Comparison of ENCODE assay signal across 11 mouse cellular contexts in genomic region chr3:95987386-95988110, GRCm38 (mm10). TPM values are rescaled to one million over a fixed set of nuclear protein-coding genes. Genes with fewer than 3 reads are reported as not detected.
DNase-seq lines count a peak whose midpoint lies in the region; ATAC-seq and TF ChIP-seq lines count a peak whose summit lies in the region.
"Had no signal": no experiment of that assay in that cellular context is flagged by ENCODE, and none has a peak within 500 bp of the region (broad histone marks: within the 10 kb centered on the region; RNA-seq: fewer than 3 reads in every experiment).

No protein-coding gene starts in this region.

- peak overlapping the region; percentile 69 for H3K27ac ChIP-seq in small intestine, adult 2 months (ENCODE audit: insufficient read depth, low read depth, low read length)

- H3K4me3 ChIP-seq in small intestine, adult 2 months (ENCODE audit: low read depth, low read length) = no peak overlapping the region
- H3K4me3 ChIP-seq: erythroblast, embryonic 14.5 days; intestine, embryonic 15.5 days; lung, embryonic 15.5 days had no signal

- H3K36me3 ChIP-seq in small intestine, adult 2 months (ENCODE audit: control insufficient read depth, insufficient read depth, low read length) = peaks cover 16% of the 10 kb centered on the region

- 68% methylated on average over 6 of the region's 6 CpGs for WGBS in small intestine, adult 2 months

- no peak for TF ChIP-seq POLR2A in small intestine, adult 2 months (IDR thresholded peaks at IDR 0.05; ENCODE audit: low read depth, low read length)

- DNase-seq in layer of hippocampus, adult 9-11 months = peak; percentile 87
- no peak for DNase-seq in layer of hippocampus, adult 8-10 months (ENCODE audit: low spot score in 2 of 2)
- DNase-seq in induced T-regulatory cell, adult 2 months (ENCODE audit: low read depth) = peak; percentile 44
- no peak for DNase-seq in kidney, adult 8-10 months

- peaks cover 12% of the 10 kb centered on the region; the same call in 1 of the 2 replicates for H3K4me1 ChIP-seq in small intestine, adult 2 months (ENCODE audit: control insufficient read depth, insufficient read depth, insufficient read length, low read length)

- no peaks in the 10 kb centered on the region for H3K27me3 ChIP-seq in small intestine, adult 2 months (ENCODE audit: control insufficient read depth, insufficient read depth, low read length)
- H3K27me3 ChIP-seq: intestine, embryonic 15.5 days; lung, embryonic 15.5 days had no signal

- TF ChIP-seq CTCF in small intestine, adult 2 months (IDR thresholded peaks at IDR 0.05; ENCODE audit: extremely low read depth, insufficient read length, insufficient replicate concordance, low read depth, low read length) = no peak

- ATAC-seq in common myeloid progenitor, adult 5-6 weeks (replicated peaks; ENCODE audit: low read depth, poor library complexity, severe bottlenecking) = peak; percentile 79
- no peak; the same call in 1 of the 2 replicates for ATAC-seq in erythroblast, adult 5-6 weeks (replicated peaks; ENCODE audit: low FRiP score, poor library complexity, severe bottlenecking)
- ATAC-seq in frontal cortex, adult (ENCODE audit: low TSS enrichment) = no peak
- ATAC-seq: intestine, embryonic 15.5 days had no signal

RNA-seq across cellular contexts. Expression of gene Plekho1, which starts 8.3 kb away (rescaled TPM):
- 10 to 100 TPM; 42.0 to 70.1 (median 52.4) TPM for total RNA-seq in layer of hippocampus, adult 8-10 months (2022)
- 28.9 and 33.8 TPM in 2 replicates for total RNA-seq in common myeloid progenitor, adult 5-6 weeks (2017)
- polyA plus RNA-seq in small intestine, adult 2 months (2012; rRNA removed) = 10.8 and 31.3 TPM in 2 replicates
- 6.7 and 10.8 TPM in 2 replicates for total RNA-seq in erythroblast, adult 5-6 weeks (2015; ENCODE audit: low replicate concordance)
- 8.2 and 10.1 TPM in 2 replicates for total RNA-seq in erythroblast, adult 5-6 weeks (2017; ENCODE audit: low replicate concordance)

RNA-seq across cellular contexts. Expression of gene Anp32e, which starts 58.5 kb away (rescaled TPM):
- total RNA-seq in layer of hippocampus, adult 8-10 months (2022) = 10 to 100 TPM; 68.6 to 95.5 (median 95.0) TPM
- 560 and 574 TPM in 2 replicates for total RNA-seq in common myeloid progenitor, adult 5-6 weeks (2017)
- polyA plus RNA-seq in small intestine, adult 2 months (2012; rRNA removed) = 4.7 and 8.7 TPM in 2 replicates
- total RNA-seq in erythroblast, adult 5-6 weeks (2015; ENCODE audit: low replicate concordance) = 37.6 and 46.3 TPM in 2 replicates
- total RNA-seq in erythroblast, adult 5-6 weeks (2017; ENCODE audit: low replicate concordance) = 212 and 278 TPM in 2 replicates

Comparison
In these comparisons a context has a peak if more than half of its experiments do, and no peak if none do; other contexts are left out.
1. DNase-seq: peak in layer of hippocampus, adult 9-11 months (single experiment) and induced T-regulatory cell, adult 2 months (single experiment); none in layer of hippocampus, adult 8-10 months (0 of 2) and kidney, adult 8-10 months (0 of 2).